Mouse (Mus musculus) stomach, postnatal 0 days (tissue): ENCODE measurements around the gene Dnajb14.

Experiments
- CTCF ChIP-seq: IDR thresholded peaks from 2 replicates; pipeline ENCODE4 v1.5.1; 2016; ENCODE audit warnings: antibody characterized with exemption, low read depth, mild to moderate bottlenecking, moderate library complexity
- EP300 ChIP-seq: optimal IDR thresholded peaks from 2 replicates; pipeline ENCODE3; 2016; ENCODE audit warnings: antibody characterized with exemption

GRCm38 (mm10) chr3:137868094-137868913 is 829 bp downstream of the Dnajb14 start:
- TF ChIP-seq CTCF (no peak), EP300 (no peak)
